Mouse (Mus musculus): ENCODE measurements around the gene Pde4a.
"Not testable (repeated sequence)": the region's sequence is repeated elsewhere in the genome, so short reads cannot be mapped to it uniquely, and the experiment has no call there.

The Pde4a gene

DNA sequence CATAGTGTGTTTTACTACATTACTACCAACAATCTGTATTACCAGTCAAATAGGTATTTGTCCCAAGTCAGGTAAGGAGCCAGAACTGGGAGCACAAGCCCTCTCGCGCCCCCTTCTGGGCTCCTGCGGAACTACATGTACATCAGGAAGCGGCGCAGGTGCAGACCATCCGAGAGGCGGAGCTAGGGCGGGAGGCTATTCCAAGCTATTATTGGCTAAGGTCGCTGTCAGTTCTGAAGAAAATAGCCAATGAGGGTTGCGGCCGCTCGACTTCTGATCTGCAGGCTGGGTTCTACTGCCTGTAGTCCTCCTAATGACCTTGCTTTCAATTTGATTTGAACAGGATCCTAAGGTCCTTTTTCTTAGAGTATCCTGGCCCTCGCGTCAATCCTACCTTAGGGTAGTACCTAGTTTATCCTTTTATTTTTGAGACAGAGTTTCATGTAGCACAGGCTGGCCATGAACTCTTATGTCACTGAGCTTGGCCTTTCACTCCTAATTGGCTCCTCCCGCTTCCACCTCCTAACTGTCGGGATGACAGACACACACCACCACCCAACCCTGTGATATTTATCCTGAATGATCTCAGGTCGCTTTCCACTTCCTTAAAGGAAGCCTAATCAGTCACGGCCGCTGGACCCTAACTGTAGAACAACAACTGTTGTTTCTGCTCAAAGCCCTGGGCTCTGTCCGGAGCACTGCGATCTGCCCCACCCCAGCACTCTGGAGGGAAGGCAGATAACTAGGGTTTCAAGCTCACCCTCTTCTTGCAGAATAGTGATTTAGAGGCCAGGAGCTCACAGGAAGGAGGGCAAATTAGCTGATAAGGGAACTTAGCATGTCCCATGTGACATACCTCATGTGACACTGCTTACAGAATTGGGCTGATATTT, 55.2 kb downstream of the Pde4a start:
- DNase-seq (ENCODE audit: low spot score): peak; percentile 21

DNA sequence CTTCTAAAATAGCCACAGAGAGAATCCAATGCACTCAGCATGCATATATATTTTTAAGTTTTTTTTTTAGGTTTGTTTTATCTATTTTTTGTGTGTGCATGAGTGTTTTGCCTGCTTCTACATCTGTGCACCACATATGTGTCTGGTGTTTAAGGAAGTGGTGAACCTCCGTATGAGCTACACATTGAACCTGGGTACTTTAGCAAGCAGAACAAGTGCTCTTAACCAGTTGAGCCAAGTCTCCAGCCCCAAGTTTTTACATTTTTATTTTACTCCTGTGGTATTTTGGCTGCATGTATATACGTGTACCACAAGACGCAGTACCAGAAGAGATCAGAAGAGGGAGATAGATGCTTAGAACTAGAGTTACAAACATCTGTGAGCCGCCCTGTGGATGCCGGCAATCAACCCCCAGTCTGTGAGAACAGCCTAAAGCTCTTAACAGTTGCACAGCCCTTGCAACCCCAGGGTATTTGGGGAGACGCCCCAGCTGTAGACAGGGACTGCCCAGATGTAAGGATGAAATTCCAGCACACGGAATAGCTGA, 55.9 kb downstream of the Pde4a start:
- DNase-seq (ENCODE audit: low spot score): peak; percentile 26

GRCm38 (mm10) chr9:21223490-21223889, 58.0 kb downstream of the Pde4a start:
- not testable (repeated sequence) for DNase-seq (ENCODE audit: low spot score)

- DNase-seq (ENCODE audit: low spot score): no peak
Observed at GRCm38 (mm10) chr9:21223906-21224305, 58.4 kb downstream of the Pde4a start.

DNA sequence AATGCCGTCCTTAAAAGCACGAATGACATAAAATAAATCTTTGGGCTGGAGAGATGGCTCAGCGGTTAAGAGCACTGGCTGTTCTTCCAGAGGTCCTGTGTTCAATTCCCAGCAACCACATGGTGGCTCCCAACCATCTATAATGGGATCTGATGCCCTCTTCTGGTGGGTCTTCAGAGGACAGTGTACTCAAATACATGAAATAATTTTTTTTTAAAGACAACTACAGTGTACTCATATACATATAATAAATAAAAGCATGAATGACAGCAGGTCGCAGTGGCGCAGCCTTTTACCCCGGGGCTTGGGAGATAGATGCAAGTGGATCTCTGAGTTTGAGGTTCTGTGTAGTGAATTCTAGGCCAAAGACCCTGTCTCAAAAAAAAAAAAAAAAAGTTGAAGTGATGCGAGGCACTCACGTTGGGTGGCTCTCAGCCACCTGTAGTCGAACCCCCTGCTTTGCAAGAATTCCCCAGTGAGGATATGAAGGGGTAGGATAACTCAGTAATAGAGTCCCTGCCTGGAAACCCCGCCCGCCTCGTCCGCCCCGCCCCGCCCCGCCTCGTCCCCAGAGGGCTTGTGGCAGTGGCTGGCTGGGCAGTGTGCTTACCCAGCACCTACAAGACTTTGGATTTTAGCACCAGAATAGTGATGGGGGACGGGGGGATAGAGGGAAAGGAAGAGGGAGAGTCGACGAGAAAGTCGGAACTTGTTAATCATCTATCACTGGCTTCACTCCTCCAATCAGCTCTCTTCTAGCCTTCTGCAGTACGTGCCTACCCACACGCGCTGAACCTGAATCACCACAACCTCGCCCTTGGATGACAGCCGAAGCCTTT, 59.3 kb downstream of the Pde4a start:
- DNase-seq (ENCODE audit: low spot score): peak; percentile 18

- no peak for DNase-seq (ENCODE audit: low spot score)
Observed at GRCm38 (mm10) chr9:21225415-21225758, 59.9 kb downstream of the Pde4a start.

DNA sequence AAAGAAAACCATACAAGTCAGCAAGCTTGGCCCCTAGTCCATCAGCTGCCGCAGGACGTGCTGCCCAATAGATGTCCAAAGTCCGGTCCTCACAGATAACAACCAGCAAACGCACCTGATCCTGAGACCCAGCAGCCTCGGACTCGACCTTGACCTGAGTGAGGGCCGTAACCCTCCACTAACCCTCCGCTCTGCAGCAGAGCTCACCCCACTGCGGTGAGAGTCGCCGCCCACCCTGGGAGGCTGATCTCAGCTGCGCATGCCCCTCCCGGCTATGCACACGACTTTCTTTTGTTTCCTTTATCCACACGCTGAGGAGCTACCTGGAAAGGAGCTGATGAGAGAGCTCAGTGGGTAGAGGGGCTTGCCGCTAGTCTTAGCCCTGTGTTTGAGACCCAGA, 61.8 kb downstream of the Pde4a start:
- no peak for DNase-seq (ENCODE audit: low spot score)

- no peak for DNase-seq (ENCODE audit: low spot score)
Observed at GRCm38 (mm10) chr9:21231551-21231950, 66.0 kb downstream of the Pde4a start.

DNA sequence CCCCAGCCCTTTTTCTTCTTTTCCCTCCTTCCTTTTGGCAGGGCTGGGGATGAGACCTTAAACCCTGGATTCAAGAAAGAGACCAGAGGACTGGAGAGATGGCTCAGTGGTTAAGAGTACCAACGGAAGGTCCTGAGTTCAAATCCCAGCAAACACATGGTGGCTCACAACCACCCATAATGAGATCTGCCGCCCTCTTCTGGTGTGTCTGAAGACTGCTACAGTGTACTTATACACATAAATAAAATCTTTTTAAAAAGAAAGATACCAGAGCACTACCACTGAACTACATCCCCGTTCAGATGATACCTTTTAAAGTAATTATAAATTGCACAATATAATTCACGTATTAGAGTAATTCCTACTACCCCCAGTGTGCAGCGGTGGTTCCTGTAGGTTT, 67.4 kb downstream of the Pde4a start:
- no peak for DNase-seq (ENCODE audit: low spot score)

- DNase-seq (ENCODE audit: low spot score): no peak
Observed at GRCm38 (mm10) chr9:21233366-21233765, 67.9 kb downstream of the Pde4a start.

DNA sequence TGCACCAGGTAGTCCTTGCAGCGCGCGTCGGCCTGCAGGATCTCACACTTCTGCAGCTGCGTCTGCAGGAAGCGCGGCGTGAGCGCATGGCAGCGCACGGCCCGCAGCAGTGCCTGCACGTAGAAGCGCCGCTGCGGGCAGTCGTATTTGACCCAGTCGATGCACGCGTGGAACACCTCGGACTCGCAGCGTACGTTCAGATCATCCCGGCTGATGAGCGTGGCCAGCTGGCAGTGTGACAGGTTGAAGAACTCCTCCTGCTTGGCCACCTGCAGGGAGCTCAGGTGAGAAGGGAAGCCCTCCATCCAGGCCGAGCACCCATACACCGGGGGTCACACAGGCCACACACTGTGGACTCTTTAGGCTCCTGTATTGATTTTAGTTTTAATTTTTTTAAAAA, 68.3 kb downstream of the Pde4a start:
- DNase-seq (ENCODE audit: low spot score): no peak

DNA sequence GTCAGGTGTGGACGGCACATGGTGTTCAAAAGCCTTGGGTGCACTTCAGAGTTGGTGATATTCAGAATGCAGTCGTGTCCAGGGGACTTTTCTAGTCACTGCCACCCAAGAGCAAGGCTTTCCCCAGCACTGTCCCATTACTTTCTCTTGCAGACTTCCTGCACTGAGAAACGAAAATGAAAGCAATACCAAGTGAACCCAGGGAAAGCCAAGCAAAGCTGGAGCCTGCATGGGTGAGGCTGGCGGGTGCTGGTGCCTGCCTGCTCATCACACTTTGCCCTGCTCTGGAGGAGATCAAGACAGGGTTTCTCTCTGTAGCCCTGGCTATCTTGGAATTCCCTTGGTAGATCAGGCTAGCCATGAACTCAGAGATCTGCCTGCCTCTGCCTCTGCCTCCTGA, 69.8 kb downstream of the Pde4a start:
- DNase-seq (ENCODE audit: low spot score): peak; percentile 28

DNA sequence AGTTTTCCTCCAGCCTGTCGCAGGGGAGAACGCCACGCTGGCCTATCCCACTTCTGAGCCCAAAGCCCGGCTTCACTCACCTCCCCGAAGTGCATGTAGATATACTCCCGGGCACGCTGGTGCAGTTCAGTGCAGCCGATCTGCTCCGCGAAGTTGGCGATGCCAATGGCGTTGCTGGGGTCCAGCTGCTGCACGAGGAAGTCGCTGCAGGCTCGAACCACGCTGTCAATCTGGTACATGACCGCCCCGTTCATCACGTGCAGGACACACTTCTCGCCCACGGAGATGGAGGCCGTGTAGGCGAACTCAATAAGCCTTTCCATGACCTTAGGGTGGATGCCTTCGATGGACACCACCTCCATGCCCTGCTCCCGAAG, 71.5 kb downstream of the Pde4a start:
- no peak for DNase-seq (ENCODE audit: low spot score)

DNA sequence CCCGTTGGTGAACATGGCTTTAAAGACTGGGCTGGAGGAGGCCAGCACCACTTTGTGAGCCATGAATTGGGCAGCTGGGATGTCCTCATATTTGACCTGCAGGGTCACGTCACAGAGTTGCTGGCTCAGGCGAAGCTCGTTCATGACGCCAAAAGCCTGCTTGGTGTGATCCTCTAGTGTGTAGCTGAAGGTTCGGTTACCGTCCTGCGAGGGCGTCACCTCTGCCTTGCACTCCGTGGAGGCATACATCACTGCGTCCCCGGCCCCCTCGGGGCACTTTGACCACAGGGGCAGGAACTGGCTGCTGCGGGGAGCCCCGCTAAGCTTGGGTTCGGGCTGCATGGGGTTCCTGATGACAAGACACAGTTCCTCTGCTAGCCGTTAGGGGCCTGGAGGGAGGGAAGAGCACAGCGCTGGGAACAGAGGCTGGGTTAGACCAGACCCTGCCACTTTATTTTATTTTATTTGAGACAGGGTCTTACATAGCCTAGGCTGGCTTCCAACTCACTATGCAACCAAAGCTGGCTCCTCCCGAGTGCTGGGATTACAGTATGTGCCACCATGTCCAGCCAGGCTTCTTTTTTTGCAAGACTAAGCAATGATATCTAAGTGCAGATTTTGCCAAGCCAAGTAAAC, 72.0 kb downstream of the Pde4a start:
- DNase-seq (ENCODE audit: low spot score): peak; percentile 31

- DNase-seq (ENCODE audit: low spot score): peak; percentile 72
Observed at GRCm38 (mm10) chr9:21238004-21238732, 72.7 kb downstream of the Pde4a start.

- peak; percentile 58 for DNase-seq (ENCODE audit: low spot score)
Observed at GRCm38 (mm10) chr9:21238733-21239464, 73.4 kb downstream of the Pde4a start, which contains the start of gene Keap1. Keap1 (minus strand) TSS chr9:21239361.

DNA sequence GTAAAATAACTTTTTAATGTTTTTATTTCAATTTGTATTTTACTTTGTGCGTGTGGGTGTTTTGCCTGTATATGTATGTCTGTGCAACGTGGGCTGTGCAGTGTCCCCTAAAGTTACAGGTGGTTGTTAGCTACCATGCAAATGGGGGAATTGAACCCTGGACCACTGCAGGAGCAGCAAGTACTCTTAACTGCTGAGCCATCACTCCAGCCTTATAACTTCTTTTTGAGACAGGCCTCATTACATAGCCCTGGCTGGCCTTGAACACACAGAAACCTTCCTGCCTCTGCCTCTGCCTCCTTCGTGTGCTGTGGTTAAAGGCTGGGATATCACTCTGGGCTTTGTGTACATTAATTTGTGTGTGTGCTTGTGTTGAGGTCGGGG, 73.9 kb downstream of the Pde4a start:
- DNase-seq (ENCODE audit: low spot score): no peak

DNA sequence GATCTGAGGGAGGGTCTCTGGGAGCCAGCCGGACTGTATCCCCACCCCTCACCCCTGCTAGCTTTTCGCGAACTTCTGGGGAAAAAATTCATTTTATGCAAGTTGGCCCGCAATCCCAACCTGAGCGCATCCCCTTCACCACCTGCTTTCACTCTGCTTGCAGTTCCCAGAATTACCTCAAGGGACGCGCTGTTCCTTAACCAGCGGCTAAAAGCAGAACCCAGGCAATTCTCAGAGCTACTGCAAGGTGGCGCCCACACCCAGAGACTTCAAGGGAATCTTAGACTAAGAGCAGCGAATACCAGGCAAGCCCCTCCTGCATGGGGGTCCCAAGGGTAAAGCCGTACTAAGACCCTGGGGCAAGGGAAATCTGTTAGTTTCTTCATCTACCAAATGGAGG, 75.8 kb downstream of the Pde4a start:
- peak; percentile 53 for DNase-seq (ENCODE audit: low spot score)

- DNase-seq (ENCODE audit: low spot score): no peak
Observed at GRCm38 (mm10) chr9:21243826-21244427, 78.4 kb downstream of the Pde4a start.

GRCm38 (mm10) chr9:21244428-21245112, 79.1 kb downstream of the Pde4a start:
- DNase-seq (ENCODE audit: low spot score): no peak

Measured in adipocyte (in vitro differentiated cells).